Mouse (Mus musculus) brain, embryonic 18.5 days (tissue): ENCODE results near the gene Eed.

ENCODE experiments used
- DNase-seq: peaks from one replicate; pipeline ENCODE4 v3.0.0-alpha.2; 2012; ENCODE audit warnings: low read depth, low spot score

Gene Eed

DNA sequence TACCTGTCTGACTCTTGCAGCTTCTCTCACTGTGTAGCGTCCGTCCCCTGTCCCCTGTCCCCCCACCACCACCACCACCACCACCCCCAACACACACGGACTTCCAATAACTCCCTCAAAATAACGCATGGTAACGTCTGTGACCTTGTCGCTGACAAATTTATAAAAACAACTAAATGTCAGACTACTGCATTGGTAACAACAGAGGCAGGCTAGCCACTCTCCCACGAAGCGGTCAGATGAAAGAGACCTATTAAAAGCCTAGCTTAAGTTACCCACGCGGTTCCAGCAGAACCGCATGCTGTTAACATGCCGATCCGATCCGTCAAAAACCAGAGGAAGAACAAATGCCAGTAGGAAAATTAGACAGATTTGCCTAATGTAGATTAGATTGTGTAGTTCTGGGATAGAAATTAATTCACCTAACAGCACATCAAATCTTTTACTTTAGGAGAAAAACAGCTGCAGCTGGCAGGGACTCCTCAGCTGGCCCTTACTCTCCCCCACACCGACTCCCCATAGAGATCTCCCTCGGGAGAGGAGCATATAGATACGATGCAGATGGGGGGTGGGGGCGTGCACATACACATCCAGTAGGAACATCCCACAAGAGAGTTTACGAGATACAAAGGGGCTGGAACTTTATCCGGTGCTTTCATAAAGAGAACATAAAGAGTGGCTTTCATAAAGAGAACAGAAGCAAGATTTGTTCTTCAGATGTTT is 71.7 kb downstream of the Eed start:
- DNase-seq = no peak

DNA sequence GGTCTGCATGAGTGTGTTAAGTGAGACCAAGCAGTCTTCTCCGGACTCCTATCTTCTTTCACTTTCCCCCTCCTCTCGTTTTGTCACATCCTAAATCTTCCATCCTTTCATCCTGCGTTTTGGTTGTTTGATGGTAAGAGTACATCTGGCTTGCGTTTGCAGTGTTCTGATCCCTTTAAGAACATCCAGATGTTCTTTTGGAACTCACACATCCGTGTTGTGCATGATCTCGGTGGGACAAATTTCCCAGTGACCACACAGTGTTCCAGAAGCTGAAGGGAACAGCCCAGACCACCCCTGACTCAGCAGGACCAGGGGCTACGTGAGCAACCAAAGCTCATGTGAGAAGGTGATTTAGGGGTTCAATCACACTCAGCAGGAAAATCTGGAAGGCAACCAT is 72.4 kb downstream of the Eed start:
- no peak for DNase-seq

DNA sequence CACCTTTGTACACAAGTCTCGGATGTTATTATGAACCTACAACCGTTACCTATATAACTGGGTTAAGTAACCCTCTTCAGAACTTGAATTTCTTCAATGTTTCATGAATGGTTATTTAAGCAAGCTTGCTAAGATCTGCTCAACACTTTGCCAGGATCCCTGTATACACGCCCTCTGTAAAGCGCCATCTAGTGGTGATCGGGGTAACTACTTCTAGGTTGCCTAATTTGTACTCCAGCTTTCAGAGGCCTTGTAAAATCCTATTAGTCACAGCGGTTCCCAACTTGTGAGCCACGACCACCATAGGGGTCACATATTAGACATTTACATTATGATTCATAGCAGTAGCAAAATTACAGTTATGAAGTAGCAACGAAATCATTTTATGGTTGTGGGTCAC is 72.8 kb downstream of the Eed start:
- no peak for DNase-seq
